Mouse (Mus musculus) heart, postnatal 4 days (tissue): ENCODE data around the gene Bcl2l1. TPM values are rescaled to one million over a fixed set of nuclear protein-coding genes. Genes with fewer than 3 reads are reported as not detected.

Source experiments
- DNase-seq: peaks from one replicate; pipeline ENCODE4 v3.0.0; 2021
- total RNA-seq, 2 experiments: library from RNA; stranded (reverse); gene quantifications; 2 replicates each; pipeline ENCODE4 v1.2.3; 2021

Gene Bcl2l1
- total RNA-seq: 10 to 100 TPM; 39.0 to 45.0 TPM

- peak; percentile 99 for DNase-seq
Observed at GRCm38 (mm10) chr2:152831019-152831878, at the start of gene Bcl2l1. Bcl2l1 (minus strand) TSS chr2:152831728.

- no peak for DNase-seq
Observed at GRCm38 (mm10) chr2:152880898-152881297, 49.4 kb upstream of the Bcl2l1 start.

GRCm38 (mm10) chr2:152878239-152878638 lies 46.7 kb upstream of the Bcl2l1 start:
- DNase-seq: no peak

- DNase-seq: no peak
Observed at GRCm38 (mm10) chr2:152863346-152863745, 31.8 kb upstream of the Bcl2l1 start.

GRCm38 (mm10) chr2:152862638-152863037 lies 31.1 kb upstream of the Bcl2l1 start:
- no peak for DNase-seq

GRCm38 (mm10) chr2:152861891-152862290 lies 30.4 kb upstream of the Bcl2l1 start:
- DNase-seq: peak; percentile 13

GRCm38 (mm10) chr2:152859501-152859900 lies 28.0 kb upstream of the Bcl2l1 start:
- no peak for DNase-seq

GRCm38 (mm10) chr2:152848466-152848865 lies 16.9 kb upstream of the Bcl2l1 start:
- DNase-seq: no peak

GRCm38 (mm10) chr2:152847815-152848302 lies 16.3 kb upstream of the Bcl2l1 start, which contains the start of gene Tpx2:
Tpx2 (plus strand) TSS chr2:152847964.
- peak; percentile 98 for DNase-seq

- DNase-seq: no peak
Observed at GRCm38 (mm10) chr2:152847057-152847814, 15.7 kb upstream of the Bcl2l1 start.

GRCm38 (mm10) chr2:152842741-152843140 lies 11.2 kb upstream of the Bcl2l1 start:
- DNase-seq: no peak

- no peak for DNase-seq
Observed at GRCm38 (mm10) chr2:152839256-152839655, 7.7 kb upstream of the Bcl2l1 start.

GRCm38 (mm10) chr2:152830021-152830921 lies 1.3 kb downstream of the Bcl2l1 start:
- DNase-seq: peak; percentile 96

GRCm38 (mm10) chr2:152829367-152829881 lies 2.1 kb downstream of the Bcl2l1 start:
- peak; percentile 35 for DNase-seq

GRCm38 (mm10) chr2:152828532-152828931 lies 3.0 kb downstream of the Bcl2l1 start:
- no peak for DNase-seq

- no peak for DNase-seq
Observed at GRCm38 (mm10) chr2:152828011-152828370, 3.5 kb downstream of the Bcl2l1 start.

- DNase-seq: no peak
Observed at GRCm38 (mm10) chr2:152827321-152828010, 4.1 kb downstream of the Bcl2l1 start.

- no peak for DNase-seq
Observed at GRCm38 (mm10) chr2:152826481-152826880, 5.0 kb downstream of the Bcl2l1 start.

GRCm38 (mm10) chr2:152825713-152826112 lies 5.8 kb downstream of the Bcl2l1 start:
- no peak for DNase-seq

- no peak for DNase-seq
Observed at GRCm38 (mm10) chr2:152825168-152825697, 6.3 kb downstream of the Bcl2l1 start.
